Mouse (Mus musculus) layer of hippocampus, adult 9-11 months (tissue): ENCODE measurements around the gene Sumo2.
A peak's percentile ranks its signal among the peaks of the same experiment; 100 is the strongest.
"Not testable (repeated sequence)": the region's sequence is repeated elsewhere in the genome, so short reads cannot be mapped to it uniquely, and the experiment has no call there.

Source experiments
- DNase-seq: peaks from one replicate; pipeline ENCODE4 v3.0.0; 2022

Sumo2 gene

GRCm38 (mm10) chr11:115481553-115482259 is 54.4 kb downstream of the Sumo2 start:
- DNase-seq, result peak; percentile 85

GRCm38 (mm10) chr11:115478296-115478938 is 57.7 kb downstream of the Sumo2 start:
- no peak for DNase-seq

GRCm38 (mm10) chr11:115477388-115477787 is 58.7 kb downstream of the Sumo2 start:
- not testable (repeated sequence) for DNase-seq

GRCm38 (mm10) chr11:115476630-115477029 is 59.4 kb downstream of the Sumo2 start:
- not testable (repeated sequence) for DNase-seq

- DNase-seq, result no peak
Observed at GRCm38 (mm10) chr11:115475758-115476237, 60.3 kb downstream of the Sumo2 start.

- peak; percentile 95 for DNase-seq
Observed at GRCm38 (mm10) chr11:115475025-115475757, 60.9 kb downstream of the Sumo2 start, which contains the start of gene Armc7. Armc7 (plus strand) TSS chr11:115475667.

GRCm38 (mm10) chr11:115473626-115474275 is 62.3 kb downstream of the Sumo2 start:
- DNase-seq, result peak; percentile 95
